Mouse (Mus musculus) inflammation-experienced regulatory T-cells, adult 6 months (primary cell): ENCODE measurements around the gene Stom. TPM values are rescaled to one million over a fixed set of nuclear protein-coding genes. Genes with fewer than 3 reads are reported as not detected.

Experiments
- ATAC-seq: one replicate; pipeline ENCODE4 v1.8.0; 2017
- polyA plus RNA-seq, 3 experiments: library from polyadenylated mRNA; unstranded; fragments of 100-300 nt; shearing (Covaris generic); gene quantifications; one replicate each; pipeline ENCODE4 v1.2.1; 2017

Stom gene
- 1 to 10 TPM; 1.7 to 4.9 (median 1.8) TPM for polyA plus RNA-seq

DNA sequence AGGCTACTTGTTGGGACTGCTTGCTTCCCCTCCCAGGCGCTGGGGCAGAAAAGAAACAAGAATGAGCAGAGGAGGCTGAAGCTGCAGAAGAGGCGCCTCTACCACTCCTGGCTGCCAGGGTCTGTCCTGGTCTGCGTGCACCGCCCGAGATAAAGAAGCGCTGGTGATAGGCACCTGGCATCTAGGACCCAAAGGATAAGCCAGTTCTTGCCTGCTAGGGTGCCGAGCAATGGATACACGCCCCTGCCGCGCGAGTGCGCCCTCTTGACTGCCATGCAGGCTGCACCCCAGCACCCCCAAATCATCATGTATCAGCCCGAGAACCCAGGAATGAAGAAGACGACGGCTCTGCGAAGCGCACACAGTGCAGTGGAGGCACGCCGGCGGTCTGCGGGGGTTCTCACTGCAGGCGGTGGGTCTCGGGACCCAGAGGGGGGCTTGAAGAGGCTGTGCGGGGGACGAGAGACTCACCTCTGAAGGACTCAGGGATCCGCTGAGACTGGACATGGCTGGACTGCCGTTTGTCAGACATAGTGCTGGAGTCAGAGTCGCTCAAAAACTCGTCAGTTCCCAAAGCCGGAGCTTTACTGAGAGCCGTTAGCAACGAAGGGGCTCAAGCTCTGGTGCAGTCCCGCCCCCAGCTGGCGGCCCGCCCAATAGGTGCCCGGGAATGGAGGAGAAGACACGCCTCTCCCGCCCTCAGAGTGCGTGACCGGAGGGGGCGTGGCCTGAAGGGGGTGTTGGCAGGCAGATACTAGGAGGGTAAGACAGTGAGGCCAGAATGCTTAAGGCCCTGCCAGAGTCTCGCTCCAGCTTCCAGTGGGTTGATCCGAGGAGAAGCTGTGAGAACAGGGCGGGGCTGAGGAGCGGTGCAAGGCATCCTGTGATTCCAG, at the start of gene Stom:
Gene Stom, minus strand, starts transcription at position 589 of the 893 bp plus-strand sequence.
- peak; percentile 98 for ATAC-seq

DNA sequence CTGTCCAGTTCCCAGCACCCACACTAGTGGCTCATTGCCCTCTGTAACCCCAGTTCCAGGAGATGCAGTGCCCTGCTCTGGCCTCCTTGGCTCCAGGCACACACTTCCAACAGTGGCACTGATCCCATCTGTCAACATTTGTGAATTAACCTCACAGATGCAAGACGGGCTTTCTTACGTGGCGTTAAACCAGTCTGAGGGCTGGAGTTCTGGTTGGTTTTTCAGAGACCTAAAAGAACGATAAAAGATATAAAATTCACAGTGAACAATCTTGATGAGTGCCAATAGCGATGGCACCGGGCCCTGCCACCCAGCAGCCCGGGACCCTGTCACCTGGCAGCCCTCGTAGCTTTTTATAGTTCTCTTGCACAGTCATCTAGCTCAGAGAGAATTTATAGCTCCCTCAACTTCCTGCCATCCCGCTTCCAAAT, 48.7 kb upstream of the Stom start:
- ATAC-seq, result no peak

DNA sequence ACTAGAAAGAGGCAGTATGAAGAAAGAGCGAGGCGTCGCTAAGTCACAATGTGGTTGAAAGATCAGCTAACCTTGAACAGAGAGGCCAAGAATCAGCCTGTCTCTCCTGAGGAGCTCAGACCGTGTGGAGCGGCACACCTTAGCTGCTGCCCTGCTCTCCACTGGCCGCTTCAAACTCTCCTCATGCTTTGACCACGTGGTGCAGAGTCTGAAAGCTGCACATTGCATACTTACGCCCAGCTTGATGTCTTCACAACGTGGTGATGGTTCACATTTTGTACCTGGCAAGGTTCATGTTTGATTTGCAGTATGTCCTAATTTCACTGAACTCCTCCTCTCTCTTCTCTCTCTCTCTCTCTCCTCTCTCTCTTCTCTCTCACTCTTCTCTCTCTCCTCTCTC, 42.5 kb upstream of the Stom start:
- no peak for ATAC-seq

DNA sequence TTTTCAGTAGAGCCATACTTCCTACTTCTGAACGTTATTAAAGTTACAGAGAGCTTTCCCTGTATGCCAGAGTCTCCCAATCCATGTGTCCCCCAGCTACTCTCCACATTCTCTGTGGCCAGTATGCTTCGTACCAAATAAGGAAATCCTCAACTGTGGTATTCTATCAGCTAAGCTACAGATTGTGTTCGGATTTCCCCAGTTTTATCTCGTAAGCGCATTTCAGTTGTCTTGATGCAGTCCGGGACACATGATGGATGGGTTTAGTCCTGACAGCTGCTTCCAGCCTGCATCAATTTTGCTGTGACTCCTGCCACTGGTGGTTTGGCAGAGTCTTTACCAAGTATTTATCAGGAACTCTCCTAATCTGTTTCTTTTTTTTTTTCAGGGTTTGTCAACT, 40.8 kb upstream of the Stom start:
- no peak for ATAC-seq

DNA sequence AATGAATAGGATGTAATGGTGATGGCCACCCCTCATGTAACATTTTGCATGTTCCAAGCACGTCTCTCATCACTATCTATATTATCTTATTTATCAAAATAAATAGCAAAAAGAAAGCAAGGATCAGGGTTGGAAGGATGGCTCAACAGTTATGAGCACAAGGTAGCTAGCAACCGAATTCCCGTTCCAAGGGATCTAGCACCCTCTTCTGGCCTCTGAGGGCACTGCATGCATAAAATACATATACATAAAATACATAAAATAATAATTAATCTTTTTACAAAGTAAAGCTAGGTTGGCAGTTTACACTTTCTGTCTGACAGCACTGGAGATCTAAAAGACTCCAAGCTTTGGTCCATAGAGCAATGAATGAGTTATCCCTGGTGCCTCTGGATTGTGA, 36.2 kb upstream of the Stom start:
- ATAC-seq, result no peak

DNA sequence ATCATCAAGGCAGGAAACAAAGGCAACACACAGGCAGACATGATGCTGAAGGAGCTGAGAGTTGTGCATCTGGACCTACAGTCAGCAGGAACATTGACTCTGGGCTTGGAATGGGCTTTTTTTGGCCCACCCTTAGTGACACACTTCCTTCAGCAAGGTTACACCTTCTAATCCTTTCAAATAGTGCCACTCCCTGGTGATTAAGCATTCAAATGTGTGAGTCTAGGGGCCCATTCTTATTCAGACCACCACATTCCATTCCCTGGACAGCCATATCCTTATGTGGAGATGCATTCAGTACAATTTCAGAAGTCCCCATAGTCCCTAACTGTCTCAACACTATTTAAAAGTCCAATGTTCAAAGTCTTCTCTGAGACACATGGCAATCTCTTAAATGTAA, 33.9 kb upstream of the Stom start:
- no peak for ATAC-seq

DNA sequence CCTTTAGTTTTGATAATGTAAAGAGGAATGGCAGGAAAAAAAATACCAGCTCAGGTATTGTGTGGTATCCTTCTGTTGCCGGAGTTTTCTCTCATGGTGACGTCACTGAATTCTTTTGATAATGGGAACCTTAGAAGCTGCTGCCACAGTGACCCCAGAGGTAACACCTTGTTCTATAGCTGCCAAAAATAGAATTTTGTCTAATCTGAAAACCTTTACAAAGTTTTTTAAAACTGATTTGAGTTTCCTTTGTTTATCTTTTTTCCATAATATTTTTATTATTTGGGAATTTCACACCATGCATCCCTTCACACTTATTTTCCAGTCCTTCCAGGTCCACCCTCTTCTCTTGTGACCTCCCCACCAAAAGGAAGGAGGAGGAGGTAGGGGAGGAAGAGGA, 30.9 kb upstream of the Stom start, which contains the start of gene 4930568D16Rik:
Gene 4930568D16Rik, minus strand, starts transcription at position 101 of the 400 bp plus-strand sequence.
- ATAC-seq, result no peak

DNA sequence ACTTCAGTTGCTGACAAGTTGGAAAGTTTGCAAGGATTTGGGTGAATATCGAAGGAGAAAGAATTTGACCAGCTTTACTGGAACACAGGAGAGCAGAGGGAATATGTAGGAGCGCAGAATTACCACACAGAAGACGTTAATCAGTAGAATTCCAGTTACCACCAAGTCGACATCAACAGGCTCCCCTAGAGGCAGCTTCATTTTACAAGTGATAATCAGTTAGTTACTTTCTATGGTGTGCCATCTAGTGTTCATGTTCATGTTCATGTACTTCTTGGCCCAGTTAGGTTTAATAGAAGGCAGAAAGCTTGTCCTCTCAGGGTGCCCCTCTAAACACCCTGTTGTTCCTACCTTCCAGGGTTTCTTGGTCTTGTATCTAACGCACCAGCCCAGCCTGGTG, 12.4 kb upstream of the Stom start:
- peak; percentile 52 for ATAC-seq

DNA sequence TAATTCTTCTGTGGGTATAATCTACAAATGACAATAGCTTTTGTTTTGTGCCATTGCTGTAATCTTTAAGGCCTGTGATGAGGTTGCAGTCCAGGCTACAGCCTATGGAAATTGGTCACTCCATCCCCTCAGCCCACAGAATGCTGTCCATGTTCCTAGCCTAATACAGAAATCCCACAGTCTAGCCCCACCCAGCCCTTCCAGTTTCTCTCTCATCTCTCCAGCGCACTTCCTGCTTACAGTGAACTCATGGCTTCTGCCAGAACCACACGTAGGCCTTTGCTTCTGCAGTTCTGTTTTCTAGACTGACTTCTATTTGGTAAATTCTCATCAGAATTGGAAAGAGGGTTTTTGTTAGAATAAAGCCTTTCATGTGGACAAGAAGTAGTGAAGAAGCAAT, 9.2 kb upstream of the Stom start:
- no peak for ATAC-seq

DNA sequence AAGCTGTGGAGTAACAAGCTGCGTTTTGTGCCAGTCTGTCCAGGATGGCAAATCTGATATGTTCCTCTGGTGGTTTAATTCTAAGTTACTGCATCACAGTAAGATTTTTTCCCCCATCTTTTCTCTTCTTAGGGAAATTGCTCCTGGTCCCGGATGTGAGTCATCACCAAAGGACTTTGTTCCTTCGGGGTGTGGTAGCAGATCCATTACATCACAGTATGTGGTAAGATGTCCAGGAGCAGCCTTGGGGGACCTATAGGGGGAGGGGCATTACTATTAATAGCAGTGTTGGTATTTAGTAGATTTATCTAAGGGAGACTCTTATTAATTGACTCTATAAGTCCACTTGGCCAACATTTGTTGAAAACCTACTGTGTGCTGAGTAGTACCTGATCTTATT, 5.8 kb upstream of the Stom start:
- no peak for ATAC-seq

DNA sequence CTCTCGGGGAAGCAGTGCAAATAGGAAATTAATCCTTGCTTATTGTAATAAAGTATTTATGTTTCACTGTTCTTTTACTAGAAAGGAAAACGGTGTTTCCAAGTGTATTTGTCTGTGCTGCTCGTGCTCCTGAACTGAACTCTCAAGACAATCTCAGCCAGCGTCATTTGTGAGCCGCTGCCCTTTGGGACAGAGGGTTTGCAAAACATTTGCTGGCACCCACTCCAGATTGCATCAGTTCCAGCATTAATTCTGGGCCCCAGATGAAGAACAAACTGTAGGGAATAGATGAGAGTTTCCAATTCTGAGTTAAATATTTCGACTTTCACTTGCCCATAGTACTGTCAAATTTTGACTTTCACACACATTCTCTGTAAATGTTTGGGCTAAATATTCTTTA, 1.9 kb upstream of the Stom start:
- no peak for ATAC-seq

DNA sequence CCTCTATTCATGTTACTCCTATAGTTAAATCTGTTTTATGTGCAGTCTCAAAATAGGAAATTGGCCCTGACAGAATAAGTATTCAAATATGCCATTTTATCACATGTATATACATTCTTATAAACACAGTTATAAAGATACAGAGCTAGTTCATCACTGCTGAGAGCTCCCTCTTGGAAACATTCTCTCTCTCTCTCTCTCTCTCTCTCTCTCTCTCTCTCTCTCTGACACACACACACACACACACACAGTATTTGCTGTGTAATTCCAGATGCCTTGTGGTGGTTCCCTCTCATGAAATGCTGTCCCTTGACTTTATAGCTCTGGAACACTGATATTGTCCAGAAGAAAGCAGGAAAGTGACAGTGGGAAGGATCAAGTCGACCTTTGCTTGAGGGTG, 1.3 kb upstream of the Stom start:
- ATAC-seq, result no peak

DNA sequence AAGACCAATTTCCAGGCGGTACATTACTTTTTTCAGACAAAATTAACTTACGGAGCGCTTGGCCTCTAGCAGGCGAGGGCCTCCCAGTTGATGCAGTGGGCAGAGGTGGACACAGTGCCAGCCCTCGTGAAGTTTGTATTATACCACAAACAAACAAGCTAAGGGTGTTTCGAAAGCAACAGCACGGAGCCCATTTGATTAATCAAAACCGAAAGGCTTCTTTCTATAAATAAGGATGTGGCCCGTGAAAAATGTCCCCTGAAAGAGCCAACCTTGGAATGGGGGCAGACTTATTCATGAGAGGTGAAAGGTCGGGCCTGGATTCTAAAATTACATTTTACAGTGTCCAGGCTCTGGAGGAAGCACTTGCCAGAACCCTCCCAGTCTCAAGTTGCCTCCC, 643 bp upstream of the Stom start:
- ATAC-seq, result no peak

DNA sequence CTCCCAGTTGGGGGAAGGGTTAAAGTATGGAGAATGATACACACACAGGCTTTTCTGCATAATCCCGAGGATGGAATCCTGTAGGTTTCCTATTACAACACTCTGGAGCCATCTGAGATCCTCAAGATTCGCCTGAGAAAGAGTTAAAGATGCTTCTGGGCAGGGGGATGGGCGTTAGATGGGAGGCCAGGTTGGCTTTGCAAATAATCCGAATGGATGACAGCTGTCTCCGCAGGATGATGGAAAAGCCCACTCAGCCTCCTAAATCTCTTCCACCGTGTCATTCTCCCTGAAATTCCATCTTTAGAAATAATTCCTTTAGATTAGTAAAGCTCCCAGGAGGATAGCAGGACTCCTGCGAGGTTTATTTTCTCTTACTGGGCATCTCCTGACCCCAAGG, 1.2 kb downstream of the Stom start:
- ATAC-seq, result no peak

DNA sequence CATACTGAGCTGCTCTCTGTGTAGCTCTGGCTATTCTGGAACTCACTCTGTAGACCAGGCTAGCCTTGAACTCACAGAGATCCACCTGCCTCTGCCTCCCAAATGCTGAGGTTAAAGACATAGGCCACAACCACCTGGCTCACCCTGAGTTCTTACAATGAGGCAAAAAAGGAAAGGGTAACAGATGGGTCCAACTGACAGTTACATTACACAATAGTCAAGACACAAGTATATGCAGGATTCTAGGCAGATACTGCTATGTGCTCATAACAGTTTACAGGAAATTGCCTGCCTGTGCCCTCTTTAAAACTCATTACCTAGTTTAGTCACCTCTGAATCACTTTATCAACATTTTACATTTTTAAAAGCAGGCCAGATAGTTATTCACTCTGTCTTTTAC, 3.1 kb downstream of the Stom start:
- no peak for ATAC-seq

DNA sequence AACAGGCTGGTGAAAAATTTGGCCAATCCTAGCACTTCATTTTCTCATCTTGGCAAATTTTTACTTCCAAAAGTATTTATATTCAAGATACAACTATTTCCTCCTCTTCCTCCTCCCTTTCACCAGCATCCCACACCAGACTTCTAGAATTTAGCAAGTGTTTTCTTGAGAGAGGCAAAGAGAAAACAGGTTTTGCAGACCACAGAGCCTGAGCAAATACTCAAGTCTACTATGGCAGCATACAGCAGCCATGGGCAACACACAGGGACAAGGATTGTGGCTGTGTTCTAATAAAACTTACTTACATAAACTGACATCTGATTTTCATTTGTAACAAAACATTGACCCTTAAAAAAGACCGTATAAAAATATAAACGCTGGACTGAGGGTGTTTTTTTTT, 5.6 kb downstream of the Stom start:
- ATAC-seq, result no peak

DNA sequence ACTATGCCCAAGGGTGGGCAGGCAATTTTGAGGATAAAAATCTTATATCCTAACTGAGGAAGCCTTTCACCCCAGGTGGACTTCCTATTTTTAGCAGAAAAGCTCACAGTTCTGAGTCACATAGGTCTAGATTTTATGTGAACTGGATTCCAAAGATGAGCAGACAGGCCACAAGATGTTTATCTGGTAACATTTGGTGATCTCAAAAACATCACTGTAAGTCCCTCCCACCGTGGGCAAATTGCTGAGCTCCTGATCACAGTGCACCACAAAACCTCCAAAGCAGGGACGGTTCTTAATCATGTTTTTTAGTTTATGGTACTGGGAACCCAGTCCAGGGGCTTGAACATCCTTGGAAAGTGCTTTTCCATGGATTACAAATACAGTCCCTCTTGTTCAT, 7.7 kb downstream of the Stom start:
- ATAC-seq, result no peak

DNA sequence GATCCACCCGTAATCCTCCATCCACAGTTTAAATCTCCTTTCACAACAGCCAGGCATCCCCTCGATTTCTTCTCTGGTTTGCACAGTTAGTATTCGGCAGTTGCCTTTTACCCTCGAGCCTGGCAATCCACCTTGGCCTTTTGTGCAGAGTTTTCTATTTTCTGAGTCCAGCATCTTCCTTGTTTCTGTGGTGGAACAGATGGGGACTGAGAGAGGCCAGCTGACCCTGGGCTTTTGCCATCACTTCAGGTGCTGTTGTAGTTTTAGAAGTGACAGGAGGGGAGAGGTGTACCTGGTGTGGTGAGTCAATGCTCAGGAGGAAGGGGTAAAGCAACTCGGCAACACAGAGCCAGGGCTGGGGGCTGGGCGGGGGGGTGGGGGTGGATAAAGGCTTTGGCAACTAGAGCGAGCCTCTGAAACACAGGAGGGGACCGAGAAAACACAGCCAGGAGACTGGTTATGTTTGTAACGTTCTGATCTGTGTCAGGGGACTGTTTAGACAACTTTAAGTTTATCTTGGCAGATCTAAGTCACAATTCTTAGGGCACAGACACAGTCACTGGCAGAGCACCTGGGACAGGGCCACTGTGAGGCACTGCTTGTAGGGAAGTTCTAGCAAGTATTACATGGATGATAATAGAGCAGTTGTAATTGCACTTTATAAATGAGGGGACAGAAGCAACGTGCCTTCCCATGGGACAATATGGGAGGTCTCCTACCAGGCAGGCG, 8.5 kb downstream of the Stom start:
- ATAC-seq, result no peak

DNA sequence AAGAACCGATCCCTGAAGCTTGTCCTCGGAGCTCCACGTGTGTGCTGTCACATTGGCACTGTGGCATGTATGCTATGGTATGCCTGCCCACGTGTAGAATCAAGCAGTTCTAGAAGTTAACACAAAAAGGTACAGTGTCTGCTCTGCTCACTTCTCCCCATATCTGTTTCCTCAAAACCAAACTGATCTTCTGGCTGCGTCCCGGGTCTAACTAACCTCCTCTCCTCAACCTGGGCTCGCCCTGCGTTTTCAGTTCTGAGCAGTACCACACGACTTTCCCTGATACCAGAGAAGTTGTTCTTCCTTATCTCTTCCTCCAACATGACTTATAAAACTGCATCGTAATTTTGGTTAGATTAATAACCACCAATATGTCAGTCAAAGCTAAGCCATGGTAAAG, 9.2 kb downstream of the Stom start:
- no peak for ATAC-seq

DNA sequence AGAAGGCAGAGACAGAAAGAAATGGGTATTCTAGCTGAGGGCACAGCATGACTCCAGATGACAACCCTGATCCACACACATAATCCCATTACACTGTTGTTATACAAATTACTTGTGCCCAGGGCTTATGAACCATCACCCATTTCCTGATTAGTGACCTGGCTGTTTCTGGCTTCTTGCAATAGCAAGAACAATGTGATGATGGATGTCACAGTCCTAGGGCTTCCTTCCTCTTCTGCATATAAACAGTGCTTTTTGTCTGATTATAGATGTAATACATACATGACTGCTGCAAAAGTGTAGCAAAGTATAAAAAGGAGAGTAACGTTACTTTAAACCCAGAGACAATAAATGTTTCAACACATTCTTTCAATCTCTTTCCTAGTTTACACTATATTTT, 9.8 kb downstream of the Stom start:
- no peak for ATAC-seq

DNA sequence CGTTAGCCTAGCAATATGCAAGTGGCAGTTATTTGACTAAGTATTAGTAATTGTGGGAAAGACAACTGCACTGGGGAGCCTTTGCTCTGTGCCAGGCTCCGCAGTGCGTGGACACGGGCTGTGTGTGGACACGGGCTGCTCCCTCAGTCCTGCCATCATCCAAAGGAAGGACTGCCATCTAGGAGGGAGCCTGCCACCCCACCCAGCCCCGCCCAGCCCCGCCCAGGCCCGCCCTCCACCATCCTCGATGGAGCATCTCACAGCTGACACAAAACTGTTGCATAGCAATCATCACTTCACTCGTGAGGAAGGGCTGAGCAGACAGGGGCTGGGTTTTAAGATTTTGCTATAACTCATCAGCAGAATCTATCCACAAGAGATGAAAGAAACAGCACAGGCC, 10.8 kb downstream of the Stom start:
- no peak for ATAC-seq

DNA sequence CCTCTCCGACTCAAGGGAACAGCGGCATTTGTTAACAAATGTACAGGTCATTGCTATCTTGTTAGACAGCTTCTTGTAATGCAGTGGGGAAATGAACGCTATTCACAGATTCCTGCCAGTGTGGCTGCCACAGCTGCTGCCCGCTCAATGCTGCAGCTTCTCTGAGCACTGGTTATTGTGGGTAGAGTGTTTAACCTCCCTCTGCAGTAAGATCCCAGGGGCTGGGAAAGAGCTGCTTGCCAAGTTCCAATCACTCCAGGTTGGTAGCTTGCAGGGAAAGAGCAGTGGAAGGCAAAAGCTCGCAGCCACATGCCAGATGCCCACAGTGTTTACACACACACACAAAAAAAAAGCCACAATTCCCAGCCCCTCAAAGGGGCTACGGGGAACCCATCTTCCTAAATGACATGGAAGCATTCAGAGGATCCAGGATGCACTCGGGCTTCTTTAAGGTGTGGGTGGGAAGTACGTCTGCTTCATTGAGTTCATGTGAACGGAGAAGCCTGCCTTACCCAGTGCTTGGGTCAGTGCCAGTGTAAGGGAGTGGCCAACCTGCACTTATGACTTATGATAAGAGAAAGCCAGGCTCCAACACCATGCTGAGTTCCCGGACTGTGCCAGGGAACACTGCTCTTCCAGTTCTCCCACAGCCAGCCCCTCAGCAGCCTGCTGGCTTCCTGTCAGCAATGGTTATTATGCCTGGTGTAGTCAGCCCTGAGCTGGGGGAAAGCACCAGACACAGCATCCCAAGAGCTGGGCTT, 14.2 kb downstream of the Stom start:
- ATAC-seq, result no peak

DNA sequence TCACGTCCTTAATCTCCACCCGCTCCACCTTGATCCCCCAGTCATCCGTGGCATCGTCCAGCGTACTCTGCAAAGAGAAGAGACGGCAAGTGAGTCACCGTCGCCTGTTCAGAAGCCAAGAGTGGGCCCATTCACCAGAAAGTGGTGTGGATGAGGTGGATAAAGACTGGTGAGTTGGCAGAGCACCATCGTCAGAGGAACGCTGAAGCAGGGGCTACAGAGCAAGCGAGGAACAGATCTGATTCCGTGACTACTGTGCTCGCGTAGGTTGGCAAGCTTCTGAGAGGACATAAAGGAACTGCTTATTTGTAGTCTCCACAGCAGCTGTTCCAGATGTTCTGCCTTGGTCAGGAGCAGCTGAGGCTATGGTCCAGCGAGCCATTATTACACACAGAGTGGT, 16.4 kb downstream of the Stom start:
- ATAC-seq, result no peak
